Mouse (Mus musculus) heart, postnatal 36 days (tissue): ENCODE measurements around the gene Srrm4. TPM values are rescaled to one million over a fixed set of nuclear protein-coding genes. Genes with fewer than 3 reads are reported as not detected.

Experiments used
- DNase-seq, 2 experiments: peaks; one replicate each; pipeline ENCODE4 v3.0.0; 2021 to 2022
- intact Hi-C: fragments of 180-260 bp; cut with DNase I; formaldehyde crosslinking; loops from one replicate; pipeline ENCODE4 v1.15.1; 2025
- total RNA-seq, 2 experiments: library from RNA; stranded (reverse); gene quantifications; 2 replicates each; pipeline ENCODE4 v1.2.3; 2021

The Srrm4 gene
- total RNA-seq, result 1 to 10 TPM; 6.7 to 7.8 TPM

DNA sequence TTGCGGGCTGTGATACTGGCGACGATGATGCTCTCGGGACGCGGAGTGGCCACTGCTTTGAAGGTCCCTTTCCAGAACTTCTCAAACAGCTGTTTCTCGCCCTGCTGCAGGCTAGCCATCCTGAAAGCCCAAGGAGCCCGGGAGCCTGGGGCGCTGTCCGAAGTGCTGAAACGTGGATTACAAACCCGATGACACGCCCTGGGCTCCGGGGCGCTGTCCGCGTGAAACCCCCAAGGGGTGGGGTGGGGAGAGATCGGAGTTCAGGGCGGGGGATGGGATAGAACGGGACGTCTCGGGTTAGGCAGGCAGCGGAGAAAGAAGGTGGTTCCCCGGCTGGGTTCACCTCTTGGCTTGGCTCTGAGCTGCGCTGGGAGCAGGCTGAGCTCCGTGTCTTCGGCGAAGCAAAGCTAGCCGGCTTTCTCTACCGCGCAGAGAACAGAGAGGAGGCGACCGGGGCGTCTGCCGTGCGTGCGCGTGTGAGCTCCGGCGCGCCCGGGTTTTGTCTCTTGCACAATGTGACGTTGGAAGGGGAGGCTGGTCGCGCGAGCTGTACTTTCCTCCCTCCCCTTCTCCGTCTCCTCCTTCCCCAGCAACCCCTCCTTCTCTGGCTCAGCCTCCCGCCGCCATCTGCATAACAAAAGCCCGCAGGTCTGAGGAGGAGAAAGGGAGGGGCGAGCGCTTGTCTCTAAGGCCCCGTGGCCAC, at the start of gene Srrm4:
Gene Srrm4, minus strand, starts transcription at position 472 of the 703 bp plus-strand sequence.
- peak; percentile 35 to 57 for DNase-seq
- intact Hi-C loops, result loop anchor here (2.0 kb wide), 1 partner anchor 359 kb away; no protein-coding TSS in a partner anchor

GRCm38 (mm10) chr5:116592801-116593430, 1.3 kb upstream of the Srrm4 start:
- DNase-seq, result no peak
- intact Hi-C loops, result loop anchor here (1.0 to 2.0 kb wide), 2 partner anchors 360 to 470 kb away; no protein-coding TSS in a partner anchor

GRCm38 (mm10) chr5:116592049-116592800, 608 bp upstream of the Srrm4 start:
- intact Hi-C loops, result loop anchor here (2.0 kb wide), 1 partner anchor 359 kb away; no protein-coding TSS in a partner anchor
- DNase-seq, result no peak

DNA sequence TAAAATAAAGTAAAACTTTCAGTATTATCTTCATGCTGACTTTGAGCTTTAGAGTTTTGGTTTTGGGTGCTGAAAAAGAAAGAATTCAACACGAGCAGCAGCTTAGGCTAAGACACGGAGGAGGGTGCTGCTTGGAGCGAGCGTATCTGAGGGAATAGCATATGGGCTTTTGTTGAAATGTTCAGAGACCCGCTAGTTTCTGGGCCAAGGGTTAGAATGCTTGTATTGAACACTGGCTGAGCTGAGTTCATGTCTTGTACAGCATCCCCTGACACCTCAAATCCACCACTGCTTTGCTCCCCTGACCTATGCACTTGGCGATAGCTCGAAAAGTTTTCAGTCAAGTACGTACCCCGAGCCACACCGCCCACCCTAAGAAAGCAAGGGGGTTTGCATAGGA, 919 bp downstream of the Srrm4 start:
- intact Hi-C loops, result no loop called here
- no peak for DNase-seq

DNA sequence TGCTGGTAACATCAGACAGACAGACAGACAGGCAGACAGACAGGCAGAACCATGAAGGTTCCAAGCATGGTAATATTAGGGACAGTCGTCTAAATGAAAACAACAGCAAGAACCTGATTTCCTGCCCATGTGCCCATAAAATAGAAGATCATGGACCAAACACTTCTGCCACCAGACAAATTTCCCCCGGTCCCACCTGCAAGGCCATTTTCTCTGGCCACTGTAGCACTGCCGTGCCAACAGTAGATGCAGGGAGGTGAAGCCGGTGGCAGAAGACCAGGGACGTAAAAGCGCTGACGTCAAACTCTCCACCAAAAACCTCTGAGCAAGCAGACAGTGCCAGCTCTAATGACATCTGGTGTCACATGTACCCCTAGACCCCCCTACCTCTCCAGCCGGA, 2.0 kb downstream of the Srrm4 start:
- intact Hi-C loops, result no loop called here
- no peak for DNase-seq

GRCm38 (mm10) chr5:116588836-116589235, 2.8 kb downstream of the Srrm4 start:
- no peak for DNase-seq
- intact Hi-C loops, result no loop called here

DNA sequence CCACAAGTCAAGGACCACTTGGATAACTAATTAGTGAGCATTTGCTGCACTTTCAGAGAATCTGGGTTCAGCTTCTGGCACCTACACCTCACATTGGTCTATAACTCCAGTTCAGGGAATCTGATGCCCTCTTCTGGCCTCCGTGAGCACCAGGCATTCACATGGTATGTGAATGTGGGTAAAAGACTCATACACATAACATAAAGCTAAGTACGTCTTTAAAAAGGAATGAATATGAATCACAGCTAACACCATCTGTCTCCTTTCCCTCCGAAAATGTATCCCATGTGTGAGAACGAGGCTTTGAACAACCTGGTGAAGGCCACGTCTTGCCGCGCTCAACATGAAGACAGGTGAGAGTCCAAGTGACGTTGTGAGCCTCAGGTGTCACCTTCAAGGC, 12.1 kb downstream of the Srrm4 start:
- intact Hi-C loops, result no loop called here

DNA sequence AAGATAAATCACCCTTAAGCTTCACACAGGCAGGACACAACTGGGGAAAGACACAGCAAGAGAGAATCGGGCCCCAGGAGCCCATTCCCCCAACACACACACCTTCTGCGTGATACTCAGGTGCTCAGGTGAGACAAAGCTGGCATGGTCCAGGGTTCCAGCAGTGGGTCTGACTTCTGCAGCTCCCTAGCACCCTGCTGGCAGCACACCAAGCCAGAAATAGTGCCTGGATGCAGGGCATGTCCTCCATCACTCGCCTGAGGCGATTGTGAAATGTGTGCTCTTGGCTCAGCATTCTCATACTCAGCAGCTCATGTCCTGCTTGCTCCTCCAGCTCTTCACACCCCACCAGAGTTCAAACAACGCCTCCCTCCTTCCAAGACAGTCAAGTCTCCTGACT, 14.5 kb downstream of the Srrm4 start:
- intact Hi-C loops, result no loop called here
- no peak for DNase-seq

More for the DNA sequence above, 12.1 kb downstream of the Srrm4 start:
- no peak for DNase-seq

- no peak for DNase-seq
- intact Hi-C loops, result no loop called here
Measured at GRCm38 (mm10) chr5:116573307-116573706, 18.3 kb downstream of the Srrm4 start.

GRCm38 (mm10) chr5:116571936-116572335, 19.7 kb downstream of the Srrm4 start:
- DNase-seq, result no peak
- intact Hi-C loops, result no loop called here

DNA sequence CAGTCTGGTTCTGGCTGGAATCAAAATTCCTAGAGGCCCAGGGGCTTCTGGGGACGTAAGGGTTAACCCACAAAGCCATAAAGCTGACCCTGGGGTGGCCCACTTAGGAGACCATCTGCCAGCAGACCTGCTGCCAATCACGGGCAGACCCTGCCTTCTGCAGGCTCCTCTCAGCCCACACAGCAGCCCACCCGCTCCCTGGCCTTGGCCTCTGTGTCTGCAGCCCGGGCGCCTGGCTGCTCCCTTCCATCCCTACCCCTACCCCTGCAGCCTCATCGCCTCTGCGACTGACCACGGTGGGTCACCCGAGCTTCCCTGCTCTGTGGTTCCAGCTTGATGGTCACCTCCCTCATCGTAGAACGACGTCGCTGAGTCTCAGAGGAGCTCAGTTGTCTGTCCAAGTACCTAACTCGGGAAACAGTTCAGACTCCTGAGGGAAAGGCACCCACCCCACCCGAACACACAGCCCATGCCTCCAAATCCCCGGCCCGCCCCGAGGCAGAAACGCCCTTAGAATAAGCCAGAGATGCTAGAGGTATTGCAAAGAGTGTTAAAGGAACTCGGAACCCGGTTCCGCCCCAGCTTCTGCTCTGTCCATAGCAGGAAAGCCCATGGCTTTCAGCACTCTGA, 20.3 kb downstream of the Srrm4 start:
- DNase-seq, result no peak
- intact Hi-C loops, result no loop called here

- intact Hi-C loops, result no loop called here
- DNase-seq, result no peak
Measured at GRCm38 (mm10) chr5:116570566-116570965, 21.1 kb downstream of the Srrm4 start.

- intact Hi-C loops, result no loop called here
Measured at GRCm38 (mm10) chr5:116569629-116570028, 22.0 kb downstream of the Srrm4 start.

GRCm38 (mm10) chr5:116568050-116568449, 23.6 kb downstream of the Srrm4 start:
- intact Hi-C loops, result no loop called here
- DNase-seq, result no peak

More at GRCm38 (mm10) chr5:116569629-116570028, 22.0 kb downstream of the Srrm4 start:
- DNase-seq, result no peak

DNA sequence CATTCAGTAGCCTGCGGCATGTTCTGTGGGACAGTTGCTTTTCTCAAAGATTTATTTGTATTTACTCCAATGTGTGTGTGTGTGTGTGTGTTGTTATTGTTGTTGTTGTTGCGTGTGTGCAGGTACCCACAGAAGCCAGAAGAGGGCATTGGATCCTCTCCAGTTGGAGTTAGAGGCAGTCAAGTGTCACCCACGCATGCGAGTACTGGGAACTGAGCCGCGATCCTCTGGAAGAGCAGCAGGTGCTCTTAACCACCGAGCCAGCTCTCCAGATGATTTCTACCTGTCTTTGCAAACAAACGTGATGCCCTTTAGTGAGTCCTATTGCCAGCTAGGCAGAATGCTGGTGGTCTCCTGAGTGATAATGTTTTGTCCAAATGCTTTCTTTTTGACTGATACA, 24.3 kb downstream of the Srrm4 start:
- intact Hi-C loops, result no loop called here
- no peak for DNase-seq

- intact Hi-C loops, result no loop called here
Measured at GRCm38 (mm10) chr5:116566385-116567045, 25.1 kb downstream of the Srrm4 start.

GRCm38 (mm10) chr5:116565573-116565972, 26.0 kb downstream of the Srrm4 start:
- intact Hi-C loops, result no loop called here
- no peak for DNase-seq

More at GRCm38 (mm10) chr5:116566385-116567045, 25.1 kb downstream of the Srrm4 start:
- DNase-seq, result no peak

DNA sequence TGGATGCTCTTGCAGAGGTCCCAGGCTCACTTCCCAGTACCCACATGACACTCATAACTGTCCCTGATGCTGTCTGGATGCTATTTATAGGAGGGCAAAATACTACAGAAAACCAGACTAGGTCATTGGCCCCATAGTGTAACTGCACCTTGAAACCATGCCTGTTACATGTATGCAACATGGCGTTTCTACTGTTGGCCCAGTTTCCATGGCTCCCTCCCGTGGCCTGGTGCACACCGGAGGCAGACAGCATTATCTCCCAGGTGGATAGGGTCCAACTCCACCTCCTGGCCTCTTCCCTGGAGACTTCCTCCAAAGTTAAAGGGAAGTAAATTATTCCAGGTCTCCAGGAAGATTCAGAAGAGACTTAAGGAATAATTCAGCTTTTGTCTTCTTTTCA, 27.2 kb downstream of the Srrm4 start:
- intact Hi-C loops, result no loop called here

GRCm38 (mm10) chr5:116563713-116564112, 27.9 kb downstream of the Srrm4 start:
- DNase-seq, result no peak
- intact Hi-C loops, result no loop called here

More for the DNA sequence above, 27.2 kb downstream of the Srrm4 start:
- DNase-seq, result no peak

DNA sequence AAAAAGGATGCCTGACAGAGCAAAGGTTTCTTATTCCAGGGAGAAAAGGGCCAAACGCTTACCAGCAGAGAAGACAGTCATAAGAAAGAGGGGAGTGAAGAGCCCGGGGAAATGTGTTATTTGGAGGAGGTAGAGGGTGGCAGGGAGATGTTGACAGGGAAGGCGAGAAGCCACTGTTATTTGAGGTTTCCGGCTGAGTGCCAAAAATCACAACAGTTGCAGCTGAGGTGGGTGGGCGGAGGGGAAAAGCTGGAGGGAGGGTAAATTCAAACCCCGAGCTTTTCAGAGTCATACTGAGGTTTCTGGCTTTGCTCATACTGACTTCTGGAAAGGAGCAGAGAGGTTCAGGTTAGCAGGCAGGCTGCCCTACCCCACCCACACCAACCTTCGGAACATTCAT, 32.5 kb downstream of the Srrm4 start:
- intact Hi-C loops, result no loop called here
- no peak for DNase-seq
